Mouse (Mus musculus) liver, adult 2 months (tissue): ENCODE results near the gene Mmp10. TPM values are rescaled to one million over a fixed set of nuclear protein-coding genes. Genes with fewer than 3 reads are reported as not detected.

ENCODE experiments used
- DNase-seq: peaks from one replicate; pipeline ENCODE4 v3.0.0-alpha.2; 2011; ENCODE audit warnings: low read depth, low spot score; ENCODE audit errors: extremely low read depth
- H3K27ac ChIP-seq: fragments of 200-500 bp; replicated peaks from 2 replicates; pipeline ENCODE4 v1.5.1; 2012; ENCODE audit warnings: low read depth, mild to moderate bottlenecking, control low read depth, inconsistent platforms, low read length; ENCODE audit not compliant: insufficient read depth
- H3K27me3 ChIP-seq: fragments of 200-500 bp; 2 replicates; pipeline ENCODE4 v1.6.1; 2012; ENCODE audit warnings: mild to moderate bottlenecking, moderate library complexity, low read length, inconsistent platforms; ENCODE audit not compliant: control insufficient read depth, insufficient read depth
- H3K36me3 ChIP-seq: fragments of 200-500 bp; 2 replicates; pipeline ENCODE4 v1.6.1; 2012; ENCODE audit warnings: low read length, inconsistent platforms; ENCODE audit not compliant: control insufficient read depth, insufficient read depth
- H3K4me1 ChIP-seq: fragments of 200-500 bp; 2 replicates; pipeline ENCODE4 v1.6.1; 2011; ENCODE audit warnings: low read length; ENCODE audit not compliant: control insufficient read depth, insufficient read depth
- H3K4me3 ChIP-seq: fragments of 200-500 bp; 2 replicates; pipeline ENCODE4 v1.5.1; 2011; ENCODE audit warnings: low read depth, mild to moderate bottlenecking, control low read depth, low read length, moderate library complexity; ENCODE audit not compliant: insufficient read depth
- H3K79me2 ChIP-seq: fragments of 200-500 bp; 2 replicates; pipeline ENCODE4 v1.6.1; 2012; ENCODE audit warnings: inconsistent platforms, mild to moderate bottlenecking, low read length, moderate library complexity; ENCODE audit not compliant: control insufficient read depth, insufficient read depth
- H3K9ac ChIP-seq: fragments of 200-500 bp; 2 replicates; pipeline ENCODE4 v1.6.1; 2012; ENCODE audit warnings: low read depth, mild to moderate bottlenecking, control low read depth, inconsistent platforms, low read length
- CTCF ChIP-seq: fragments of 200-500 bp; IDR thresholded peaks from 2 replicates; pipeline ENCODE4 v1.5.1; 2011; ENCODE audit warnings: low read depth, low read length, control low read depth
- POLR2A ChIP-seq: fragments of 200-500 bp; IDR thresholded peaks from 2 replicates; pipeline ENCODE4 v1.6.1; 2011; ENCODE audit warnings: low read length, control low read depth; ENCODE audit not compliant: insufficient read depth; ENCODE audit errors: extremely low read depth
- WGBS: fragments of 180-500 bp; shearing (Covaris S2); methylation state at CpG from one replicate; pipeline ENCODE4 v1.1.7; 2018; 5-methylcytosine and 5-hydroxymethylcytosine counted together
- polyA plus RNA-seq: library from polyadenylated mRNA; depleted of rRNA; stranded (reverse); fragments of >200 nt; gene quantifications from 2 replicates; pipeline ENCODE4 v1.2.3, GENCODE M21; 2012; rRNA removed
- total RNA-seq: library from RNA; depleted of rRNA; stranded (reverse); fragments of >200 nt; gene quantifications from 2 replicates; pipeline ENCODE4 v1.2.3, GENCODE M21; 2014; rRNA removed

Mmp10 gene
- total and polyA plus RNA-seq, 2 experiments, result not detected

GRCm38 (mm10) chr9:7545920-7546319 is 43.8 kb downstream of the Mmp10 start:
- no peaks in the 10 kb centered on the region for H3K79me2 ChIP-seq
- TF ChIP-seq POLR2A (no peak), CTCF (no peak)
- H3K9ac ChIP-seq, result no peak overlapping the region
- no peak for DNase-seq
- no peaks in the 10 kb centered on the region for H3K27me3 ChIP-seq
- 94% methylated on average over 7 of the region's 7 CpGs for WGBS
- H3K27ac ChIP-seq, result no peak overlapping the region
- no peaks in the 10 kb centered on the region for H3K36me3 ChIP-seq
- H3K4me1 ChIP-seq, result no peaks in the 10 kb centered on the region
- H3K4me3 ChIP-seq, result no peak overlapping the region

GRCm38 (mm10) chr9:7551943-7552342 is 49.8 kb downstream of the Mmp10 start:
- H3K9ac ChIP-seq, result no peak overlapping the region
- no peaks in the 10 kb centered on the region for H3K36me3 ChIP-seq
- no peak overlapping the region for H3K4me3 ChIP-seq
- no peak overlapping the region for H3K27ac ChIP-seq
- no peaks in the 10 kb centered on the region for H3K4me1 ChIP-seq
- TF ChIP-seq POLR2A (no peak), CTCF (no peak)
- DNase-seq, result no peak
- H3K79me2 ChIP-seq, result no peaks in the 10 kb centered on the region
- no peaks in the 10 kb centered on the region for H3K27me3 ChIP-seq

- Histone ChIP-seq H3K9ac (no peak overlapping the region), H3K79me2 (no peaks in the 10 kb centered on the region), H3K4me1 (no peaks in the 10 kb centered on the region), H3K27me3 (no peaks in the 10 kb centered on the region), H3K27ac (no peak overlapping the region), H3K36me3 (no peaks in the 10 kb centered on the region), H3K4me3 (no peak overlapping the region)
- TF ChIP-seq POLR2A (no peak), CTCF (no peak)
- 55% methylated on average over 3 of the region's 3 CpGs for WGBS
- no peak for DNase-seq
These were observed 51.4 kb downstream of the Mmp10 start for GRCm38 (mm10) chr9:7553536-7553935.

GRCm38 (mm10) chr9:7554382-7554781 is 52.2 kb downstream of the Mmp10 start:
- H3K27ac ChIP-seq, result no peak overlapping the region
- TF ChIP-seq CTCF (no peak), POLR2A (no peak)
- H3K79me2 ChIP-seq, result no peaks in the 10 kb centered on the region
- H3K4me1 ChIP-seq, result no peaks in the 10 kb centered on the region
- H3K9ac ChIP-seq, result no peak overlapping the region
- peak; percentile 28 for DNase-seq
- WGBS, result 27% methylated on average over 3 of the region's 3 CpGs
- H3K36me3 ChIP-seq, result no peaks in the 10 kb centered on the region
- no peak overlapping the region for H3K4me3 ChIP-seq
- no peaks in the 10 kb centered on the region for H3K27me3 ChIP-seq

DNA sequence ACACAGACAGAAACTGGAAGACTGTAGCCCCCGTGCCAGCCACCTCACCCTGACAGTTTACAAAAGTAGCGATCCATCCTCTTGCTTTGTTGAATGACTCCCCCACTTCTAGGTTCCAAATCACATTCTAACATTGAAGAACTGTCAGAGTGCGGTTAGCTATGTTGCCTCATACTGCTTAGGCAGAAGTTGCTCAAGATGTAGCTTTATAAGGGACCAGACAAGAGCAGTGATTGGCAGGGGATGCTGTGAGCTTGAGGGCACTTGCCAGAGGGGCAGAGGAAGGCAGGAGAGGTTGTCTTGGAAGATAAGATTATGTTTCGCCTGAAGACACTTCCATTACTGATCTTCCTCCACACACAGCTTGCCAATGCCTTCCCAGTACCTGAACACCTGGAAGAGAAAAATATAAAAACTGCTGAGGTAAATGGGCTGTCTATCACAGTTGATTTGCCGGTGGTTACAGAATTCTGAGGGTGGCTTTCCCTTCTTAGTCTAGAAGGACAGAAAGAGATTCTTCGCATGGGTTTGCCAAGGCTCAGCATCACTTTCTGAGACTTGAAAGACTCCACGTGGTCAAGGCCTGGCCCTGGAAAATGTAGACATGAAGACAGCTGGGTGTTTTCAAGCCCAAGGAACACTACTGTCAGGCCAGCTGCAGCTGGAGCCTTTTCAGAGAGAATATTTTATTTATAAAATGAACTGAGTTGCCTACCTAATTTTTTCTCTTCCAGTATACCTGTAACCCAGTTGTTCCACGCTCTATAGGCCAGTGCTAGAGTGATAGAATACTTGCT is 56.3 kb downstream of the Mmp10 start, which contains the start of gene Mmp8:
Mmp8 (plus strand) TSS at position 236 of the 797 bp plus-strand sequence.
- H3K27ac ChIP-seq, result no peak within 1 kb of the TSS
- no peak for DNase-seq
- no peaks in the 10 kb centered on the region for H3K36me3 ChIP-seq
- TF ChIP-seq CTCF, result no peak
- TF ChIP-seq POLR2A, result no peak
- H3K4me1 ChIP-seq, result no peaks in the 10 kb centered on the region
- no peaks in the 10 kb centered on the region for H3K27me3 ChIP-seq
- 80% methylated on average over 8 of the region's 8 CpGs for WGBS
- H3K9ac ChIP-seq, result no peak within 1 kb of the TSS
- no peak within 1 kb of the TSS for H3K4me3 ChIP-seq
- no peaks in the 10 kb centered on the region for H3K79me2 ChIP-seq

Other genes starting within 250 kb of the Mmp10 start
- gene Mmp13, start 229.8 kb upstream of the Mmp10 start, total RNA-seq, result 0.27 and 0.28 TPM in 2 replicates
- gene Mmp13, start 229.8 kb upstream of the Mmp10 start, polyA plus RNA-seq, result 0.02 and 0.06 TPM in 2 replicates
- gene Mmp12, start 158.0 kb upstream of the Mmp10 start, total RNA-seq, result 0.67 and 0.83 TPM in 2 replicates
- 0.07 TPM in 1 of 2 replicates, not detected in the other for gene Mmp12, start 158.0 kb upstream of the Mmp10 start, polyA plus RNA-seq
- gene Mmp1b, start 114.3 kb upstream of the Mmp10 start, total RNA-seq, result not detected in 2 replicates
- not detected in 2 replicates for gene Mmp1b, start 114.3 kb upstream of the Mmp10 start, polyA plus RNA-seq
- 0.18 and 0.20 TPM in 2 replicates for gene Mmp3, start 56.5 kb upstream of the Mmp10 start, total RNA-seq
- 0.09 TPM in 1 of 2 replicates, not detected in the other for gene Mmp3, start 56.5 kb upstream of the Mmp10 start, polyA plus RNA-seq
- under 0.01 and 0.07 TPM in 2 replicates for gene Mmp8, start 56.1 kb downstream of the Mmp10 start, total RNA-seq
- gene Mmp8, start 56.1 kb downstream of the Mmp10 start, polyA plus RNA-seq, result 0.09 TPM in 1 of 2 replicates, not detected in the other
- gene Mmp27, start 69.0 kb downstream of the Mmp10 start, total RNA-seq, result 0.87 and 1.1 TPM in 2 replicates
- 0.07 TPM in 1 of 2 replicates, not detected in the other for gene Mmp27, start 69.0 kb downstream of the Mmp10 start, polyA plus RNA-seq
- under 0.01 TPM in 1 of 2 replicates, not detected in the other for gene Mmp20, start 125.9 kb downstream of the Mmp10 start, total RNA-seq
- not detected in 2 replicates for gene Mmp20, start 125.9 kb downstream of the Mmp10 start, polyA plus RNA-seq
- gene Mmp7, start 189.7 kb downstream of the Mmp10 start, total RNA-seq, result 0.13 and 0.55 TPM in 2 replicates
- not detected in 2 replicates for gene Mmp7, start 189.7 kb downstream of the Mmp10 start, polyA plus RNA-seq